Mouse (Mus musculus) neural tube, embryonic 13.5 days (tissue): ENCODE data around the gene Hltf. TPM values are rescaled to one million over a fixed set of nuclear protein-coding genes. Genes with fewer than 3 reads are reported as not detected.
"Not testable (repeated sequence)": the region's sequence is repeated elsewhere in the genome, so short reads cannot be mapped to it uniquely, and the experiment has no call there.

Experiments
- ATAC-seq: fragments of 200-750 bp; cut with Nextera tagmentation; 2 replicates; pipeline ENCODE4 v1.8.0; 2017; ENCODE audit warnings: low read depth, mild to moderate bottlenecking, moderate TSS enrichment, moderate library complexity
- H3K27ac ChIP-seq: fragments of 300-500 bp; sonication (generic); replicated peaks from 2 replicates; pipeline ENCODE4 v1.5.1; 2015; ENCODE audit warnings: moderate library complexity, mild to moderate bottlenecking, inconsistent platforms
- H3K27me3 ChIP-seq: fragments of 300-500 bp; sonication (generic); 2 replicates; pipeline ENCODE4 v1.6.1; 2015; ENCODE audit warnings: mild to moderate bottlenecking, inconsistent platforms
- H3K36me3 ChIP-seq: fragments of 300-500 bp; sonication (generic); 2 replicates; pipeline ENCODE4 v1.6.1; 2015; ENCODE audit warnings: mild to moderate bottlenecking, inconsistent platforms
- H3K4me1 ChIP-seq: fragments of 300-500 bp; sonication (generic); replicated peaks from 2 replicates; pipeline ENCODE4 v1.6.1; 2015; ENCODE audit warnings: inconsistent platforms
- H3K4me2 ChIP-seq: fragments of 300-500 bp; sonication (generic); 2 replicates; pipeline ENCODE4 v1.6.1; 2015; ENCODE audit warnings: inconsistent platforms, mild to moderate bottlenecking, moderate library complexity
- H3K4me3 ChIP-seq: fragments of 300-500 bp; sonication (generic); 2 replicates; pipeline ENCODE4 v1.5.1; 2015; ENCODE audit warnings: mild to moderate bottlenecking, inconsistent platforms
- H3K9ac ChIP-seq: fragments of 300-500 bp; sonication (generic); 2 replicates; pipeline ENCODE4 v1.6.1; 2015; ENCODE audit warnings: moderate library complexity, mild to moderate bottlenecking, inconsistent platforms
- H3K9me3 ChIP-seq: fragments of 300-500 bp; sonication (generic); 2 replicates; pipeline ENCODE4 v1.6.1; 2016; ENCODE audit warnings: inconsistent platforms
- WGBS: fragments of 180-500 bp; shearing (Covaris S2); methylation state at CpG from one replicate; pipeline ENCODE4 v1.1.7; 2015; 5-methylcytosine and 5-hydroxymethylcytosine counted together
- polyA plus RNA-seq: library from polyadenylated mRNA; unstranded; fragments of >200 nt; fragmentation: Nextera tagmentation; extraction: Ambion mirVana; gene quantifications from 2 replicates; pipeline ENCODE4 v1.2.1, GENCODE M21; 2015

Hltf gene
- polyA plus RNA-seq, 1 experiment from 2014 or later, result 16.9 TPM

DNA sequence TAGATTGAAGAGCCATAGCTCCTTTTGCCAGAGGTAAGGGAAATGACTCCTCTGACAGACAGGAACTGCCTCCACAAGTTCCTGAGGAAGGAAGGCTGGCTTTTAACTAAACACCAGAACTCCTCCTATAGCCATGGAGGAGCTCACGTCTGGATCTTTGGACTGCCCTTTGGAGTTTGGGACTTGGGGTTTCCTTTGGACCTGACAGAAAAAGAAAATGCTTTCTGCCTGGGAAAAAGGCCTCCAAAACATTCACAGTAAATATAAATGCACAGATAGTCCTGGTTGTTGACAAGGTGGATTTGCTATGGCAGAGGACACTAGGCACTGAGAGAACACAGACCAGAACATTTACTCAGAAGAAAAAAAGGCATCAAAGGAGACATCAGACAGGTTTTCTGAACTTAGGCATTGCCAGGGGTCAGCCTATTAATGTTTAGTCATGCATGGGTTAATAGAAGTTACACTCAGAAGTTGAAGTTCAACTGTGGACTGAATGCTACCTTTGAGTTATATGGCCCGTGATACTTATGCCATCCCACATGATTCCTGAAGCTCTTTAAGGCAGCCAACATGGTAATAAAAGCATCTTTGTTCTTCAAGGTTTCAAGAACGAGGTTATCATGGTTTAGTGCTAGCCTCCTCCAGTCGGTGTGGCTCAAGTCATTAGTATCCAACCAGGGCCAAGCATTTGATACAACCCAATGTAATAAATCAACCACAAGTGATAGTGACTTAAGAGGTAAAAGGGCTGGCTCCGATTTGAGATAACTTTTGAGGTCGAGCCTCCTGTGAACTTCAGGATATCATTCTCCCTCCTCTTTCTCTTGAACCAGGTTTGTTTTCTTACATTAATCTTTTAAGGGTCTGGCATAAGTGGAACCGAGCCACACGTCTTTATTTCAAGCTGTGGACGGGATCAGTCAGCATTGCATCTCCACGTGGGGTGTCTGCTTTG, 23.6 kb upstream of the Hltf start:
- peak overlapping the region; percentile 66 for H3K4me3 ChIP-seq
- H3K27me3 ChIP-seq, result no peaks in the 10 kb centered on the region
- ATAC-seq, result peak; percentile 19; the same call in 1 of the 2 replicates
- 0 out of 2 replicates have a peak overlapping the region, but pooled peaks have one; percentile 63 for H3K27ac ChIP-seq
- no peaks in the 10 kb centered on the region for H3K9me3 ChIP-seq
- WGBS, result 13% methylated on average over 10 of the region's 10 CpGs
- H3K36me3 ChIP-seq, result no peaks in the 10 kb centered on the region
- H3K4me1 ChIP-seq, result peaks cover 13% of the 10 kb centered on the region
- peak overlapping the region; percentile 84 for H3K4me2 ChIP-seq
- peak overlapping the region; percentile 71 for H3K9ac ChIP-seq

DNA sequence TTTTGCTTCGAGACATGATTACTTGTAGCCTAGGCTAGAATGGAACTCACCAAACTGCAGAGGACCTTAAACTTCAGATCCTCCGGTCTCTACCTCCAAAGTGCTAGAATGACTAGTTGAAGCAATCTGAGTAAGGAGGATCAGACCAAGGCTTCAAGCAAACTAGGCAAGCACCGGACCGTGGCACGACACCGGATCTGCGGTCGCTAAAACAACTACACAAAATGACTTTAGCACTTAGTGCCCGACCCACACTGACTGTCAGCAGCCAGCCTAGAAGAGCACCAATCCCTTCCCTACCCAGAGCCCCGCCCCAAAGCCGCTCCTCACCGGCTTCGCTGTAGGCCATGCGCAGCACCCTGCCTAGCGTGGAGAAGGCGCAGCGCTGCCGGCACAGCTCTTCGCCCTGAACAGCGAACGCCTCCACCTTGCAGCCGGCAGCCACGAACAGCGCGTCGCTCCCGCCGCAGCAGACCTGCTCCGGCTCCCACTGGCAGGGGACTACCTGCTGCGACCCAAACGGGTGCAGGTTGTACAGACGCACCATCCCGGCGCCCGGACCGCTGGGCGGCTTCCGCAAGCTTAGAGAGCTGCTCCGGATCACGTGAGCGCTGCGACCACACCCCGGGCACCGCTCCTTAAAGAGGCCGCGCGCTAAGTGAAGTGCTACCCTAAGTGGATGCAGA, 22.7 kb upstream of the Hltf start, which contains the start of gene Hps3:
Gene Hps3 (minus strand): TSS at position 597 of the 686 bp plus-strand sequence.
- H3K4me3 ChIP-seq, result peak within 1 kb of the TSS; percentile 66
- under 1% methylated on average over 47 of the region's 47 CpGs for WGBS
- peak within 1 kb of the TSS; percentile 71 for H3K9ac ChIP-seq
- peak within 1 kb of the TSS; percentile 84 for H3K4me2 ChIP-seq
- ATAC-seq, result peak; percentile 100
- H3K27ac ChIP-seq, result peak within 1 kb of the TSS; percentile 63
- H3K27me3 ChIP-seq, result no peaks in the 10 kb centered on the region
- peaks cover 13% of the 10 kb centered on the region for H3K4me1 ChIP-seq
- no peaks in the 10 kb centered on the region for H3K9me3 ChIP-seq
- H3K36me3 ChIP-seq, result no peaks in the 10 kb centered on the region

DNA sequence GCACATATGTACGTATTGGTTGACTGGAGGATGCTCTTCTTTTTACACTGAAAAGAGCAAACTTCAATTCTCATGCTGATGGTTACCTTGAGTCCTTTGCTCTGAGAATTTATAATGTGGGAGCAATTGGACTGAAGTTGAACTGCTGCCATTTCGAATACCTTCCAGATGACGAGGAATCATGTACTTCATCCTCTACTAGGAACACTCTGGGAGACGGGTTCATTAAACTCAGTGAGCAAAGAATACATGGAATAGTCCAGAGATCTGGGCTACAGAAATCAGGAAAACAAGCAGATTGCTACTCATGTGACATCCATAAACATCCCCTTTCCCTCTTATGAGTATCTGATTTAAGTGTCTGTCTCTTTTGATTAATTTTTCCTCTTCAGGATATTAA, 21.5 kb upstream of the Hltf start:
- Histone ChIP-seq H3K4me2 (no peak overlapping the region), H3K9me3 (no peaks in the 10 kb centered on the region), H3K9ac (no peak overlapping the region), H3K27me3 (no peaks in the 10 kb centered on the region), H3K4me3 (no peak overlapping the region), H3K4me1 (peaks cover 13% of the 10 kb centered on the region), H3K36me3 (no peaks in the 10 kb centered on the region), H3K27ac (no peak overlapping the region)
- ATAC-seq, result no peak
- WGBS, result 83% methylated on average over 4 of the region's 4 CpGs

DNA sequence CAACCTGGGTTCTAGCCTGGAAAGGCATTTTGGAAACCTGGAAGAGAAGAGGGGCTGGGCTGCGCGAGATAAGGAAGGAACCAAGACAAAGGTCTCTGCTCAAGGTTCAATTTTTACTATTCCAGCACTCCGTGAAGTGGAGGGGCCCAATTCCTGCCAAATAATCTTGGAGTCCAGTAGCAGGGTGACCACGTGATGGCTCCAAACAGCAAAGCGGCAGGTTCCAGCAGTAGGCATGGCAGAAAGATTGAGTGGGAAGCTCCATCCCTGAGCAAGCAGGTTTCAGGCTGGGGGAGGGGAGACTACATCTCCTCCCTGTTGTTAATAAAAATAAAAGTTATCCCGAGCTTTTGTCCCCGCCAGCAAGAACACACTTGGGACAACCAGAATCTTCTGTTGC, 16.1 kb upstream of the Hltf start:
- H3K9me3 ChIP-seq, H3K27me3 ChIP-seq, H3K9ac ChIP-seq, H3K36me3 ChIP-seq, H3K4me1 ChIP-seq, H3K4me2 ChIP-seq, H3K27ac ChIP-seq, ATAC-seq, H3K4me3 ChIP-seq: not testable (repeated sequence)
- 97% methylated on average over 7 of the region's 7 CpGs for WGBS

DNA sequence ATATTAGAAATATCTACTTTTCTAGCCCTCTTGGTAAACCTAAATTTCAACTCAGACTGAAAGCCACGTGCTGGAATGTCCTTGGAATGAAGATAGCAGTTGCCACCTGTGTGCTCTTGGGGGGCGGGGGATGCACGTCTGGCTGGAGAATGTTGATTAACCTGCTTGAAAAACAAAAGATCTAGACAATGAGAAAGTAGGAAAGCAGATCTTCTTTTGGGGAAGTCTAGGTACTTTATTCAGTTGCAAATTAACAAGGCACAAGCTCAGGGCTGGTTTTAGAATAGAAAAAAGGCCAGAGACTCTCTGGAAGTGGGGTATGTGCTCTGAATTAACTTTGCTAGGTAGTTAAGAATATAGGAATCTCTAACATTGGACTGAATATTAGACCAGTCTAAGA, 12.9 kb upstream of the Hltf start:
- 69% methylated on average over 3 of the region's 3 CpGs for WGBS
- H3K9me3 ChIP-seq, ATAC-seq, H3K27me3 ChIP-seq, H3K4me1 ChIP-seq, H3K9ac ChIP-seq, H3K4me3 ChIP-seq, H3K4me2 ChIP-seq, H3K36me3 ChIP-seq, H3K27ac ChIP-seq: not testable (repeated sequence)

DNA sequence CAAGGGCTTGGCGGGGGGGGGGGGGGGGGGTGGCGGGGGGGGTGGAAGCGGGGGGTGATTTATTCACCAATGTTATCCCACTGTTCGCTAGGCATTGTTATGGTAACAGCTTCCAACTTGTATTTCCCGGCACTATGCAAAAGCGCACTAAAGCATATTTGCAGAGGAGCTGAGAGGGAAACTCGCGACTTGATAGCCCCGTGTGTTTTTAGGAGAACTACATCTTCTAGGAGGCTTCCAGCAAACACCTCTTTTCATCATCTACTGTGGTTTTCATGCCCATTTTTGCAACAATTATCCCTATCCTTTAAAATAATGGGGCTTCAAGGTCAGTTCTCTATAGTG, 558 bp downstream of the Hltf start:
- peak overlapping the region; percentile 64 for H3K4me2 ChIP-seq
- peak; percentile 56 for ATAC-seq
- H3K27ac ChIP-seq, result peak overlapping the region; percentile 87; the same call in 1 of the 2 replicates
- H3K4me3 ChIP-seq, result peak overlapping the region; percentile 84
- H3K9ac ChIP-seq, result peak overlapping the region; percentile 83
- H3K27me3 ChIP-seq, result no peaks in the 10 kb centered on the region
- peaks cover 10% of the 10 kb centered on the region for H3K4me1 ChIP-seq
- peaks cover 10% of the 10 kb centered on the region for H3K36me3 ChIP-seq
- 0% methylated on average over 6 of the region's 9 CpGs for WGBS
- no peaks in the 10 kb centered on the region for H3K9me3 ChIP-seq

DNA sequence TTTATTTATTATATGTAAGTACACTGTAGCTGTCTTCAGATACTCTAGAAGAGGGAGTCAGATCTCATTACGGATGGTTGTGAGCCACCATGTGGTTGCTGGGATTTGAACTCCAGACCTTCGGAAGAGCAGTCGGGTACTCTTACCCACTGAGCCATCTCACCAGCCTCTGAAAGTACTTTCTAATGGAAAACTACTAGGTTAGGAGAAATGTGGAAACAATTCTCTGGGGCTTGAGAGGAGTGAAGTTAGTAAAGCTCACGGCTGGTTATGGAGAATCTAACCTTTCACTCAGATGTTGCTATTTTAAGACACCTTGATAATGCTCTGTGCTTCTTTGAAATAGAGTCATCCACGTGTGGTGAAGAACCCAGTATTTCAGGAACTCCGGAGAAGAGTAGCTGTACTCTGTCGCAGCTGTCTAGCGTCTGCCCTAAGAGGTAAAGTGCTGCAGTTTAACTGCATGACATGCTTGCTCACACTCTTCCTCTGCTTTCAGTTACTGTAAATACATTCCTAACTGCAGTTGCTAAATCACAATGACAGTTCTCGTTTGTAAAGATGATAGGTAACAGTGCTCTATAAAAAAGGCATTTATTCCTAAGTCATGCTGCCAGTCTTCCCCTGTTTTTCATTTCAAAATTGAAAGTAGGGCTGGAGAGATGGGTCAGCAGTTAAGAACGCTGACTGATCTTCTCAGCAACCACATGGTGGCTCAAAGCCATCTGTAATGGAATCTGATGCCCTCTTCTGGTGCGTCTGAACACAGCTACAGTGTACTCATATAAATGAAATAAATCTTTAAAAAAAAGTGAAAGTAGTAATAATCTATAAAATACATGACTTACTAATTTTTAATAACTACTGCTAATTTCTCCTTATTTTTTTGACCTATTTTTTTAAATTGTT, 18.8 kb downstream of the Hltf start:
- Histone ChIP-seq H3K27me3 (no peaks in the 10 kb centered on the region), H3K4me3 (no peak overlapping the region), H3K4me1 (no peaks in the 10 kb centered on the region), H3K9ac (no peak overlapping the region), H3K4me2 (no peak overlapping the region), H3K9me3 (no peaks in the 10 kb centered on the region), H3K27ac (no peak overlapping the region), H3K36me3 (peaks cover 46% of the 10 kb centered on the region)
- WGBS, result 89% methylated on average over 11 of the region's 11 CpGs
- ATAC-seq, result no peak

DNA sequence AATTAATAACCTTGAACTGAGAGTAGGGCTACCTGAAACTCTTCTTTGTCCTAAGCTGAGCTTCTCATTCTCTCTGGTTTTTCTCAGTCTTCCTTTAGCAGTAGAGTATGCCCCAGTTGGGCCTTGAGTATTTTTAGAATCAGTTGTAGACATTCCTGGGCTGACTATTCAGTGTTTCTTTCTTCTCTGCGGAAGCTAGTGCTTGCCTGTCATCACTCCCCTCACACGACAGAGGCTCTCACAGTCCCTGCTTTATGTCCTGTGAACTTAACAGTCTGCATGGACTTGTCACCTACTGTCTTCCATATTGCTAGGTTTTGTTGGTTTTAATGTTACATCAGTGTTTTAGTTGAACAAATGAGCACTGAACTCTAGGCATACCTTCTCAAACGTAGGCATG, 24.6 kb downstream of the Hltf start:
- Histone ChIP-seq H3K36me3 (peaks cover 37% of the 10 kb centered on the region), H3K27me3 (no peaks in the 10 kb centered on the region), H3K4me3 (no peak overlapping the region), H3K9me3 (no peaks in the 10 kb centered on the region), H3K4me2 (no peak overlapping the region), H3K4me1 (no peaks in the 10 kb centered on the region), H3K9ac (no peak overlapping the region), H3K27ac (no peak overlapping the region)
- WGBS, result 82% methylated on average over 3 of the region's 3 CpGs
- no peak for ATAC-seq

DNA sequence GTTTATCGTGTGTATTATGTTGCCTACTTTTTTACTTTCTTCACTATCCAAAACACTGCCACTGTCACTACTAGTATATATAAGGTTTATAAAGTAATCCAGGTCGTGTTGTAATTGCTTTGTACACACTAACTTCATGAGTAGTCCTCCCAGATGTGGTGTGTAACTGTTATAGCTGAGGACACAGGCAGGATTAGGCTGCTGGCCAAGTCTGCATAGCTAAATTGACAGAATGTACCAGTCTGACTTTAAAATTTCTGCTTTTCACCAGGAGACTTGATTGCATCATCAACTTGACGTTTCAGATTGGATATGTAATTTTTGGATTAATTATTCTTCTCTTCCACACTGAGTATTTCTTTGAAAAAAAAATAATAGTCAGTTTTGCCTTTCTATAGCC, 46.2 kb downstream of the Hltf start:
- no peaks in the 10 kb centered on the region for H3K27me3 ChIP-seq
- no peaks in the 10 kb centered on the region for H3K9me3 ChIP-seq
- H3K27ac ChIP-seq, result no peak overlapping the region
- no peak overlapping the region for H3K4me2 ChIP-seq
- H3K4me1 ChIP-seq, result no peaks in the 10 kb centered on the region
- WGBS, result 89% methylated on average over 3 of the region's 3 CpGs
- no peak overlapping the region for H3K4me3 ChIP-seq
- ATAC-seq, result no peak
- peaks cover 26% of the 10 kb centered on the region for H3K36me3 ChIP-seq
- no peak overlapping the region for H3K9ac ChIP-seq

DNA sequence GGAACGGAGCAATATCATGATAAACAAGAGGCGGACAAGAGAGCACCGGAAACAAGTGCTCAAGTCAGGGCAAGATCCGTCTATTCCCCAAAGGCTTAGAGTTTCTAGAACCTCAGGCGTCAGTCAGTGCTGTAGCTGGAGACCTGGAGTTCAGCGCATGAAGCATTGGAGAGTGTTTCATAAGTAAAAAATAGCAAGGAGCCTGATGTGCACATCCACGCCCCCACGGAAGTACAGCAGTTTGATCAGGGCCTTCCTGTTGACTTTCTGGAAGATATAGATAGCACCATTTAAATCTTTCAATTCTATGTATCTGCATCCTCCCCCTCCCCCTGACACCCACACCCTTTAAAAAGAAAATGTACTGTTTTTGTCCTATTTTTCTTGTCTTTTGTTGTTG, 46.7 kb downstream of the Hltf start:
- no peak overlapping the region for H3K9ac ChIP-seq
- ATAC-seq, result no peak
- WGBS, result 94% methylated on average over 8 of the region's 8 CpGs
- H3K27ac ChIP-seq, result no peak overlapping the region
- no peak overlapping the region for H3K4me3 ChIP-seq
- no peak overlapping the region for H3K4me2 ChIP-seq
- H3K9me3 ChIP-seq, result no peaks in the 10 kb centered on the region
- H3K36me3 ChIP-seq, result peaks cover 28% of the 10 kb centered on the region
- H3K4me1 ChIP-seq, result no peaks in the 10 kb centered on the region
- no peaks in the 10 kb centered on the region for H3K27me3 ChIP-seq

DNA sequence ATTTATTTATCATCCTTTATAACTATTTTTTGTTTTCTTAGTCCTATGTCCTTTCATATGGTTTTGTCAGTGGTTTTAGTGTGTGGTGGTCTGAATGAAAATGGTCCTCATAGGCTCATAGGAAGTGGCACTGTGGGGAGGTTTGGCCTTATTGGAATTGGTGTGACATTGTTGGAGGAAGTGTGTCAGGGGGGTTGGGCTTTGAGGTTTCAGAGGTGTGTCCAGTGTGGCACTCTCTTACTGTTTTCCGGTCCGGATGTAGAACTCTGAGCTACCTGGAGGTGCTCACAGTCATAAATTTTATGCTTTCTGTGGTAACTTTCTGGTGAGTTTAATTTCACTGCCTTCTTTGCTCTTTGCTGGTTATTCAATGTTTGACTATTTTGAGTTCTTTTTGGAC, 47.2 kb downstream of the Hltf start:
- ATAC-seq, result no peak
- Histone ChIP-seq H3K4me3 (no peak overlapping the region), H3K4me2 (no peak overlapping the region), H3K36me3 (peaks cover 32% of the 10 kb centered on the region), H3K27ac (no peak overlapping the region), H3K4me1 (no peaks in the 10 kb centered on the region), H3K9me3 (no peaks in the 10 kb centered on the region), H3K27me3 (no peaks in the 10 kb centered on the region), H3K9ac (no peak overlapping the region)
- 91% methylated on average over 2 of the region's 2 CpGs for WGBS

DNA sequence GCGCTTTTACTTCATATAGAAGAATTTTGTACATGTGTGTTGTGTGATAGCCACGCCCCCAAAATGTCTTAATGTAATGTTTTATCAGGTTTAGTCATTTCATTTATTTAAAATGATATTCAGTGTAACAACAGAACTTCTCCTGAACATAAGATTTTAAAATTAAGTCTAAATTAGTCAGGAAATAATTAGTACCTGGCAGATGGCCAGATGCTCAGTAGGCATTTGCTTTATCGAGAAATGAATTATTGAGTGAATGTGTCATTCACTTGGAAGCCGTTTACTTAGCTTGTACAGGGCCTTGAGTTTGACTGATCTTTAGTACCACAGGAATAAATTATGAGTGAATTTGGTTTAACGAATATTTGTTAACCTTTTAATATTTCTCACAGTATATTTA, 51.3 kb downstream of the Hltf start:
- H3K9me3 ChIP-seq, result no peaks in the 10 kb centered on the region
- WGBS, result 84% methylated on average over 5 of the region's 5 CpGs
- no peak overlapping the region for H3K4me2 ChIP-seq
- peaks cover 52% of the 10 kb centered on the region for H3K36me3 ChIP-seq
- no peak overlapping the region for H3K27ac ChIP-seq
- H3K4me1 ChIP-seq, result no peaks in the 10 kb centered on the region
- H3K9ac ChIP-seq, result no peak overlapping the region
- no peak for ATAC-seq
- no peak overlapping the region for H3K4me3 ChIP-seq
- H3K27me3 ChIP-seq, result no peaks in the 10 kb centered on the region
